Mouse (Mus musculus) lung, adult 2 months (tissue): Measurements from ENCODE around the gene Manbal.

ENCODE experiments used
- CTCF ChIP-seq: fragments of 200-500 bp; IDR thresholded peaks from 2 replicates; pipeline ENCODE4 v1.5.1; 2011; ENCODE audit warnings: mild to moderate bottlenecking, low read length, control low read depth; ENCODE audit not compliant: insufficient read depth
- POLR2A ChIP-seq: fragments of 200-500 bp; IDR thresholded peaks from 2 replicates; pipeline ENCODE4 v1.6.1; 2011; ENCODE audit warnings: low read depth, mild to moderate bottlenecking, control low read depth, low read length, borderline replicate concordance; ENCODE audit errors: extremely low read depth

DNA sequence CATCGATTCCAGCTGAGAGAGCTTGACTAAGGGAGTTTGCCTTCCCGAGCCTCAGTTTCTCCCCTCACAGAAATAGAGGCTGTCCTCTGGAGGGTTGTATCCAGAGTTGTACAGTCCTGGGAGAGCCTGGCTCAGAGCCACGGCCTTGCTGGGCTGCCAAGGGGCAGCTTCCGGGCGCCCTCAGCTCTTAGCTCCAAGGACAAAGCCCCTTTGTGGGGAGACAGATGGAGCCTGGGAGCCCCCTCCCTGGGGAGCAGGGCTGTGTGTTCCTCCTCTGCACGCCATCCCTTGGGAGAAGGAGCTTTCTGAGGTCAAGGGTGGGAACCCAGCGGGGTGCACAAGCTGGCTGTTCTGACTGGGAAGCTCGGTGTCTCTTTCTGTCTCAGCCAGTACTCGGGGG lies 65.1 kb downstream of the Manbal start:
- TF ChIP-seq CTCF, result no peak
- TF ChIP-seq POLR2A, result no peak
